Mouse (Mus musculus) mouse trophoblast stem cell (cell line): ENCODE results near the gene Foxa2.

ENCODE experiments used
- in situ Hi-C, 2 experiments: fragments of 300-500 bp; cut with MseI, MboI; formaldehyde crosslinking; loops; 2 replicates in 1 of 2; 3 replicates in 1 of 2; pipeline ENCODE4 v1.15.1; 2025

Foxa2 gene

DNA sequence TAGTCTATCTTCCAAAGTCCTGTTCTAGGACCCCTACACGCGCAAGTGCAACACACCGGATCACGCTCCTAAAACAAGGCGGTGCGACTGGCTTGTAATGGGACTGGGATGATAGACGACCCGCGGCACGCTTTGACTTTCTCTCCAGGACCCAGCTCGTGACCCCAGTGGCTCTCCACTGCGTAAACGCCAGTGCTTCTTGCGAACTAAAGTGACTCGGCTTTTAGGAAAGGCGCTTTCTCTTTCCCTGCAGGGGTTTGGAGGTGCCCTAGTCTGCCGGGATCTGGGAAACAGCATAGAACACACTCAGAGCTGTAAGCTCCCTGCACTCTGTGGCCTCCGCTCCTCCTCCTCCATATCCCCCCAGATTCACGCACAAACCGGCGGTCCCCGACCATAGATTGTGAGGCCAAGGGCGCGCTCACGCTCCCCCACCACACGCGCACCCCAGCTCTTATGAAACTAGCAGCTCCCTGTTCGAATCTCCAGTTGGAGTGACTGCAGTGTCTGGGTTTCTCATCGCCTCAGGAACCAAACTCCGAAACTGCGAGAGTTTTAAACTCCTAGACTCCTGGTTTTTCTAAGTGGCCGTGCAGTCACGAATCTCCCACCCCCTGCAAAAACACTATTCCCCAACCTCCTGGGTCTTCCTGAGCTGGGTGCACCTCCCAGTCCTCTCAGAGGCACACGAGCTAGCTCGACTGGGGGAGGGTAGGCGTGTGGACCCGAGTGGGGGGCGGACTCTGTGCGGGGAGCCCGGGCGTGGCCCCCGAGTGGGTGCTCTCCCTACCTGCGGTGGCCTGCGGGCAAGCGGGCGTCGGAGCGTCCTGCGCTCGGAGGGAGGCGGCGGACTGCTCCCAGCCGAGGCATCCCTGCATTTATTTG is 7.2 kb downstream of the Foxa2 start:
- in situ Hi-C loops = loop anchor here (10.0 kb wide), 1 partner anchor 235 kb away; no protein-coding TSS in a partner anchor

GRCm38 (mm10) chr2:148038366-148039310 is 8.1 kb downstream of the Foxa2 start:
- in situ Hi-C loops = no loop called here

DNA sequence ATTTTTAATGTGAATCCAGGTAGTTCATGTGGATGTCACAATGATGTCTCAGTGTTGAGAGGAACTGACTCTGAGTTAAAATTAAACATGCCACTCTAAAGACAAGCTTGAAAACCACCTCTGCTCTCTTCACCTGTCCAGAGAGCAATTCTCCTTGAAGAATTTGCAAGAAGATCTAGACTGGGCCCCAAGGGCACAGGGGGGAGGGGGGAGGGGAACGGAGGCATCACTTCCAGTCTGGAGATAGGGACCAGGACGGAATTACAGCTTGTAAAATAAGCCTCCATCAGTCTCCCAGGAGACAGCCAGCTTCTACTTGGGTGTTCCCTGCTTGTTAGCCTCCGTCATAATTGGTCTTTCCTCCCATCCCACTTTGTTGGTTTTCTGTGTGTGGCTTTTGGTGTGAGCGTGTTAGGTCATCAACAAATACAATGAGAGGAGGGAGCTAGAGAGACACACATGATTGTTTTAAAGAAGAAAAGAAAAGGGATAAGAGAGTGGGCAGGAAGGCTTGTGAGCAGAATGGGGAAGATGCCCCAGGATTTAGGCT is 10.1 kb downstream of the Foxa2 start:
- in situ Hi-C loops = no loop called here

DNA sequence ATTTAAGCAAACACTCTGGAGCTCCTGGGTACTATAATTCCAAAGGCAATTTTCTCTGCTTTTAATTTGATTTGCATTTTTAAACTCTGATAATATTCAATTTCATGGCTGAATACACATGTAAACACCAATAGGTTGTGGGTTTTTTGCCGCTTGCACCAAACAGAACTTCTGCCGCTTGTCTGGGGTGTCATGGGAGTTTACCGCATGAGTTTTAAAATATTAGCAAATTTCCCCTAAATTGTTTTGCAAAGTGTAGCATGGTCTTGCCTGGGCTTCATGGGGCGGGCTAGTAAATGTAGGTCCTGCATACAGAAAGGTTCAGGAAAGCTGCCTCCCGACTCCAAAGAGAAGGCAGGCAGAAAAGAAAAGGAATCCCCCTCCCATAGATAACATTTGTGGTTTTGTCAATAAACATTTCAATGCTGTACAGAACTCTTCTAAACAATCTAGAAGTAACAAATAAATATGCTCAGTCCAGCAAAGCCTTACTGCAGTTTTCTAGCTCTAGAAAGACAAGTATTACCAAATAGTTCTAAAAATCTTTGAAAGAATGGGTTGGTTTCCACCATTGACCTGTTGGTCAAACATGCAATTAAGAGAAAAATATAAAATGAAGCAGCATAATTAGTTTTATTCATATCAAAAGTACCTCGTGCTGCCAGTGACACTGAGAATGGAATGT is 15.6 kb downstream of the Foxa2 start:
- in situ Hi-C loops = no loop called here

GRCm38 (mm10) chr2:148030613-148030935 is 16.2 kb downstream of the Foxa2 start:
- in situ Hi-C loops = no loop called here

GRCm38 (mm10) chr2:148029751-148030612 is 16.8 kb downstream of the Foxa2 start:
- in situ Hi-C loops = no loop called here

- in situ Hi-C loops = no loop called here
Measured at GRCm38 (mm10) chr2:148029050-148029608, 17.6 kb downstream of the Foxa2 start.

DNA sequence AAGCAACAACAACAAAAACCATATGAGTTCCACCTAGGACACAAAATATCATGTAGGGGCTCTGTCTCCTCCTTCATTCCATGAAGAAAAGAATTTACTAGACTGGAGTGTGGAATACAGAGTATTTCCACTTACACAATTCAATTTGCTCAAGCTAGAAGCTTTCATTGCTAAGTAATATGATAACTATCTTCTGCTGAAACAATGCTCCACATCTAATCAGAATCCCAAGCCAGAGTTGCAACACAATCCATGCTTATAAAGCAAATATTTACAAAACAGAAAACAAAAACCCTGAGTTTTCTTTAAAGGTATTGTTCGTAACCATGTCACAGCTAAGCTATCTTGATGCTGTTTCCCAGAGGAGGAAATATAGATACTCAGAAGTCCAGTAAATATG is 20.4 kb downstream of the Foxa2 start:
- in situ Hi-C loops = no loop called here

- in situ Hi-C loops = no loop called here
Measured at GRCm38 (mm10) chr2:148025481-148025880, 21.3 kb downstream of the Foxa2 start.

- in situ Hi-C loops = no loop called here
Measured at GRCm38 (mm10) chr2:148024268-148024935, 22.4 kb downstream of the Foxa2 start.

GRCm38 (mm10) chr2:148023340-148023806 is 23.4 kb downstream of the Foxa2 start:
- in situ Hi-C loops = no loop called here

GRCm38 (mm10) chr2:148021919-148022570 is 24.7 kb downstream of the Foxa2 start:
- in situ Hi-C loops = no loop called here

GRCm38 (mm10) chr2:148021016-148021415 is 25.8 kb downstream of the Foxa2 start:
- in situ Hi-C loops = no loop called here

GRCm38 (mm10) chr2:148020125-148020524 is 26.6 kb downstream of the Foxa2 start:
- in situ Hi-C loops = no loop called here

DNA sequence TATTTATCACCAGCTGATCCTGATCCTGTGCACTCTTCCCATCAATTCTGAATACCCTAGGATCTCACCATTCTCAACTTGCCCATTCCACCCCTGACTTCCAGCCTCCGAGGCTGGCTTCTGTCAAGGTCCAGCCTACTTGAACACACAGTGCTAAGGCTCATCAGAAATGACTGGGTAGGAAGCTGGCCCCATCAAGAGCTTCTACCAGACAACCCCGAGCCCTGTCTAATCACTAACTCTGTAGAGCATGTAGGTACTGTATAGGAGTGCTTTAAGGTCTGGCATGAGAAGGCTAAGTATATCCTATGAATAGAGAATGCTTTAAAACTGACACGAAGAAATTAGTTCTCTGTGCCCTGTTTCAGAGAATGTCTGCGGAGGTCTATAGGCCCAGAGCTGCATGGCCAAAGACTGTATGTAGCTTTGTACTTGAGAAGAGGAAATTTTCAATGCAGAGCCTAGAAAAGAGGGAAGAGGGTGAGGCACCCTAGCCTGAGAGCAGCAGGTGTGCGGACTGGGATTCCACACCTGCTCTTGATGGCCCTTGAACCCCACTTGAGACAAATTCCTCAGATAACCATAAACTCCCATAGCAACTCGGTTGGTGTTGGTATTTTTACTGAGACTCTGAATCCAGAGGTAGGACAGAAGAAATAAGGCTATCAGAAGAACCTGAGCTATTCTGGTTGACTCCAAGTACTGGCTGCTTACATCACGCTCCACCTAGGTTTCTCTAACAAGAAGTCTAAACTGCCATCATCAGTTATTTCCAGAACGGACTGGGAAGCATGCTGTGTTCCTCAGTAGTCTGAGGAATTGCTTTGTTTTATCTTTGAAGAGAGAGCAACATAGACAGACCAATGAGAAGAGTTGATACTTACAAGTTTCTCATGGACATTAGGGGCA is 28.7 kb downstream of the Foxa2 start:
- in situ Hi-C loops = no loop called here

DNA sequence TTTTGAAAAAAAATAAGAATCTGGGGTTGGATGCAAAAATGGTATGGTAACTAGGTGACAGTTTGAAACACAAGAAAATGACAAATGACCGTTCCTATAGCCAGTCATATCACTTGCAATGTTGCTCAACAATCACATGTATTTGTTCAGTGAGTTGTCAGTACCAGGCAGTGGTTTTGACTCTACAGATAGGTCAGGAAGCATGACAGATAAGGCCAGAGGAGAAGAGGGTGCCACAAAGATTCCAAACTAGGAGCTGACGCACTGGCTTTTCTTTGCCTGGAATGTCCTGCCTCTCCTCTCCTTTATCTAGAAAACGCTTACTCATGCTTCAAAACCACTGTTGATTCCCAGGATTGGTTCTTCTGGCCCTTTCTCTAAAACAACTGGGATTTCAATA is 33.4 kb downstream of the Foxa2 start:
- in situ Hi-C loops = no loop called here

GRCm38 (mm10) chr2:148009049-148009448 is 37.7 kb downstream of the Foxa2 start:
- in situ Hi-C loops = no loop called here
